Mouse (Mus musculus) embryo, embryonic 11 days (tissue): Measurements from ENCODE around the gene Cntn5.

Source experiments
- DNase-seq: peaks from one replicate; pipeline ENCODE4 v3.0.0-alpha.2; 2015

Gene Cntn5

GRCm38 (mm10) chr9:10170526-10170925, 734.0 kb downstream of the Cntn5 start:
- DNase-seq, result no peak

- DNase-seq, result no peak
Measured at GRCm38 (mm10) chr9:10121350-10122057, 783.1 kb downstream of the Cntn5 start.

- no peak for DNase-seq
Measured at GRCm38 (mm10) chr9:10116581-10116980, 788.0 kb downstream of the Cntn5 start.

DNA sequence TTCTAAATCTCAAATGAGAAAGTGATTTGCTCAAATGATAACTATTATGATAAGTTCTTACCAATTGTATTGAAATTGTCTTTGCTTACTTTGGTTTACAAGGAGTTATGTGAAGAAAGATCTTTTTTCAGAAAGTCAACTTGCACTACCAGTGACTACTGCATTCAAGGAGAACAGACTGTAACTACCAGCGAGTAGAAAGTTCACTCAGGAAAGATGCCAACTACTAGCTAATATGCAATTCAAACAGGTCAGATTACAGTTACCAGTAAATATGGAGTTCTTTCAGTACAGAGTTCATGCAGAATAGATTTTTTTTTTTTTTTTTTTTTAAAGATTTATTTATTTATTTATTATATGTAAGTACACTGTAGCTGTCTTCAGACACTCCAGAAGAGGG, 795.4 kb downstream of the Cntn5 start:
- DNase-seq, result no peak

- DNase-seq, result no peak
Measured at GRCm38 (mm10) chr9:10107861-10108260, 796.7 kb downstream of the Cntn5 start.

DNA sequence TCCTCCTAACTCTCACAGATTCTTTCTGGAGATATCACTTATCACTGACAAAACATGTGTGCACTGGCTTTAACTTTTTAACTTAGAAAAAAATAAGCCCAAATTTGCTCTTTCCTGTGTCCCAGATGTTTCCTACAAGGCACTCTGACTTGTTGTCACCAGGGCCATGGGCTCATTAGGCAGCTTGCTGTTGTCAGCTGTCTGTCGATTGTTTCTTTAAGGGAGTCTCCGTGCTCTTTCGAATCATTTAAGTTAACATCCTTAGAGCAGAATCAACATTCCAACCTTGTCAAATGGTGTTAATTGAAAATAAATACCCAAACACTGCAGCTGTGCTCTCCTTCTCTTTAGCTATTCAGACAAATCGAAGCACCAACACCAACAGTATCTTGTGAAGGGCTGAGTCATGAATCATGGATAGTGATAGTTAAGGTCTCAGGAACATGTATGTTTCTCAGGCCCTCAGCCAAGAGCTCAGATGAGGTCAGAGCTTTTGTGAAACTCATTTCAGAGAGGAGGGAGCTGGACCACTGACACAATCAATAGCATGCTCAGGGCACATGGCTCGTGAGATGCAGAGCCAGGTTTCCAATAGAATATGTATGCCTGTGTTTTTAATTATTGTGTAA, 802.6 kb downstream of the Cntn5 start:
- DNase-seq, result no peak

DNA sequence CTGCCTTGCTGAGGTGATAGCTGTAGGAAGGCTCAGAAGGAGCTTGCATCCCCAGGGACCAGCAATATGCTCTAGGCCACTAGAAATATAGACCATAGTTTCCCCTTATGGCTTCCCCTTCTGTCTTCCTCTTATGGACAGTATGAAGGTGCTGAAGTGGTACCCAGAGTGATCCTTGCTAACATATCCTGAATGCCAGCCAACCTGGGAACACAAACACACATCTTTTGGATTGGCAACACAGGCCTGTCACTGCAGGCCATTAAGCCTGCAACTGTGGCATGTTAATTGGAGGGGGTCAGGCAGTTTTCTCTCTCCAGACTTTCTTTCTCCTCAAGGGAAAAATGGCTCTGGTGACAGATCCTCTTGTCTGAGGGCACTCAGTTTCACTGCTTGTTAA, 828.3 kb downstream of the Cntn5 start:
- no peak for DNase-seq

DNA sequence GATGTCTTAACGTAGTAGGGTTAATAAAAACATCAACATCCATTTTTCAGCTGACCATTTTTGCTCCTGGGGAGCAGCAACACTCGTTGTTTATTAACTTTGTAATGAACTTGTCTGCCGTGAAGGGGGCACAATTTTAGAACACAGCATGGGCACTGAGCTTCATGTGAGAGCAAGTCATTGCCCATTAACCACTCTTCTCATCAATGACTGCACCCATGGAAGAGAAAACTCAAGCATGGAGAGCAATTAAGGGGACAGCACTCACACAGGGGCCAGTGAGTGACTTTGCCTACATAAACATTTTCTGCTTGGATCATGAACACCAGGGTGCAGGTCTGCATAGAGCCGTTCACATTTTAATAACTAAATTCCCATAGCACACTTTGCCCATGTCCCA, 831.2 kb downstream of the Cntn5 start:
- no peak for DNase-seq

DNA sequence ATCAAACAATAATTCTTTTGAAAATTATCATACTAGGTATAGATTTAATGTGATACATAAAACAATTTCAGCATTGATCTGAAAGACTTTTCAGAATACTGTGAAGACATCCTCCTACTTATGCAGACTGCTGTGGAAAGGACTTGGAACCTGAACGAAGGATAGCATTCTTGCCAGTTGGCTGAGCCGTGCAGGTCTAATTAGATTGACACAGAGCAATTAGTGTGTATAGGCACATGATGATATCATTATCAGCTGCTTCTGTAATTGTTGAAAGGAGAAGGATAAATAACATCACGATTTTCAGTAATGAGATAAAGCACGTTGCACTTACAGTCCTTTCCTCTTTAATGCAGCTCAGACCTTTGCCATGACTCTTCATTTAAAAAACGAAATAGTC, 831.7 kb downstream of the Cntn5 start:
- DNase-seq, result no peak

GRCm38 (mm10) chr9:10071271-10071670, 833.3 kb downstream of the Cntn5 start:
- no peak for DNase-seq

GRCm38 (mm10) chr9:10044969-10045789, 859.4 kb downstream of the Cntn5 start:
- DNase-seq, result no peak

DNA sequence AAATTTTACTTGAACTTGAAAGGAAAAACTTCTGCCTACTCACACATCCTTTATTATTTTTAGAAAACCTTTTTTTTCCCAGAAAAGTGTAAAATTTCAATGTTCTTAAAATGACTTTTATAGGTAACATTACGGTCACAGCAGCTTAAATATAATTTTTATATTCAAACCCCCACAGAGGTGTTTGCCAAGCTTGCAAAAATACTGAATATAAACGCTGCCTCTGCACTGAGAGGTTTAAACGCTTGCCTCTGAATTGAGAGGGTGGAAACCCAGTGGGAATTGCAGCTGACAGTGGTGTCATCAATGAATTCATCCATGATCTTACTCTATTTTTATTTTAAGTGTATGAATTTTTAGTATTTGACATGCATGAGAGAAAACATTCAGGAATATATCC, 861.6 kb downstream of the Cntn5 start:
- no peak for DNase-seq

DNA sequence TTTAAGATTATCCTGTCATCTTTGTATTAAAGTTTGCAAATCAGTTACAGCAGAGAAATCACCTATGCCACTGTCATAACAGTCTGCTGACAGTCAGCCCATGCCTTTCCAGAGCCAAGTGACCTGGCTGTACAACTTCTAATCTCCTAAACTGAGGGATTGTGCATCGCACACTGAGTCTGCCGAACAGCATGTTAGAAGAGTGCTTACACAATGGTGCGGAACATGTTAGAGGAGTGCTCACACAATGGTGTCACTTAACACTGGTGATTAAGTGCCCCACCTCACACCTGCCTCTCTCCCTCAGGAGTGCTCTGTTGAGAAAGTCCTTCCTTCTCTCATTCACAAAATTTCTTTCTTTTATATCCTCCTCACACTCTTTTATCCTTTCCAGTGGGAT, 889.4 kb downstream of the Cntn5 start:
- no peak for DNase-seq

GRCm38 (mm10) chr9:9984028-9984427, 920.5 kb downstream of the Cntn5 start:
- no peak for DNase-seq

DNA sequence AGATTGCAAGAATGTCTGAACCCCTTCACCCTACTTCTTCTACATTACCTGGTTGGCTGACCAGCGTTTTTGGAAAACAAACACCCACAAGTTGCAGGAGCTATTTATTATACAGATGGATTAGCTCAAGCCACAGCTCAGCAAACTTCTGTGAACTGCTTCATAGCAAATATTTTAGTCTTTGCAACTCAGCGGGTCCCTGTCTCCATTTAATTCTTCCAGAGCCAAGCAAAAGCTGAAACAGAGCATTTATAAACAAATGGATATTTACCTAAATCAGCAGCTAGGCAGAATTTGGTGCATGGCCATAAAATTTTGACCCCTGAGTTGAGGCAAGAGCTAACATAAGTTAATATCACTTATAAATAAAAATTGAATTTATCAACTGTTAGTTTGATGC, 921.4 kb downstream of the Cntn5 start:
- no peak for DNase-seq

GRCm38 (mm10) chr9:9965370-9965769, 939.2 kb downstream of the Cntn5 start:
- no peak for DNase-seq

DNA sequence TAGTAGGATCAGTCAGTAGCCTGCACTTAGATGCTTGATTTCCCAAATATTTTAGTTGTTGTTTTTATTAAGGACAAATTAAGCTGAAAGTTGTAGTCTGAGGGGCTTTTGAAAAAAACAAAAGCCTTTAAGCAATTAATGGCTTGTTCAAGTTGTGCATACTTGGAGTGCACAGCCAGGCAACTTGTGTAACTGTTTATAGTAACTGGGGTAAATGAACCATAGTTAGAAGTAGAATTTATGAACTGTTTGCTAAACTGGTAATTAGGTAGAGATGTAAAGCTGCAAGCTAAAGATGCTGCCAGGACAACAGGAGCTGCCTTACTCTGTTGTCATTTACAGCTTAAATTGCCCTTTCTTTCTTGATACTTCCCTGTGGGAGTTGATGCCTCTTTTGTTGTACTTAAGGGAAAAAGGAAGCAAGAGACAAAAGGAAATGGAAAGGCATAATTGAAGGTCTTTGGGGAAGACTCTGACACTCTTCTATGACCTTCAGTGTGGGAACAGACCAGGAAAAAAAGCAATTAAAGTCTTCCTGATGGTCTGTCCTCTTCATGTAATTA, 943.9 kb downstream of the Cntn5 start:
- DNase-seq, result no peak

DNA sequence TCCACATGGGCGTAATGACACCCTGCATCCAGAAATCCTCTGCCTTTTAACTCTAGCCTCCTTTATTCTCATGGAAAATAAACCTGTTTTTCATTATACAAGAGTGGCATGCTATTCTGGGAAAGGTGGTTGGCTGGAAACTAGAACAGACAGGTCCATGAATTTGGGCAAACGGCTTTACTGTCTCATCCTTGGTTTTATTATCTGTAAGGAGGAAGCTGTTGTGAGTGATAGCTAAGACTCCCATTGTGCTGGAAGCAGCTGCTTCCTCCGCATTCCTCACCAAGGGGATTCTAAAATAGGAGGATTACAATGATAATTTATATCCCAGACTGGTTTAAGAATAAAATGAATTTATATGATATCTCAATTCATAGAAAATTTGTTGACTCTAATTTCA, 955.2 kb downstream of the Cntn5 start:
- no peak for DNase-seq

- DNase-seq, result no peak
Measured at GRCm38 (mm10) chr9:9944872-9945271, 959.7 kb downstream of the Cntn5 start.

GRCm38 (mm10) chr9:9937444-9938436, 966.8 kb downstream of the Cntn5 start:
- no peak for DNase-seq

- no peak for DNase-seq
Measured at GRCm38 (mm10) chr9:9920580-9920979, 984.0 kb downstream of the Cntn5 start.

GRCm38 (mm10) chr9:9899070-9899469, 1005.5 kb downstream of the Cntn5 start:
- DNase-seq, result no peak
